Mouse (Mus musculus) midbrain, postnatal 0 days (tissue): ENCODE data around the gene Ivns1abp. TPM values are rescaled to one million over a fixed set of nuclear protein-coding genes. Genes with fewer than 3 reads are reported as not detected.
A peak's percentile ranks its signal among the peaks of the same experiment; 100 is the strongest.

Experiments used
- ATAC-seq: fragments of 200-750 bp; cut with Nextera tagmentation; 2 replicates; pipeline ENCODE4 v1.8.0; 2017; ENCODE audit warnings: moderate number of reproducible peaks, mild to moderate bottlenecking, moderate TSS enrichment, moderate library complexity; ENCODE audit not compliant: low FRiP score
- DNase-seq: peaks from one replicate; pipeline ENCODE4 v3.0.0-alpha.2; 2015; ENCODE audit warnings: low spot score
- H3K27ac ChIP-seq: fragments of 300-500 bp; sonication (generic); 2 replicates; pipeline ENCODE4 v1.5.1; 2014; ENCODE audit warnings: low read depth, mild to moderate bottlenecking, low read length, mixed read lengths
- H3K27me3 ChIP-seq: fragments of 300-500 bp; sonication (generic); 2 replicates; pipeline ENCODE4 v1.6.1; 2014; ENCODE audit warnings: low read length, control low read depth, mixed read lengths; ENCODE audit not compliant: insufficient read depth
- H3K36me3 ChIP-seq: fragments of 300-500 bp; sonication (generic); 2 replicates; pipeline ENCODE4 v1.6.1; 2014; ENCODE audit warnings: low read length, control low read depth, mixed read lengths; ENCODE audit not compliant: insufficient read depth
- H3K4me1 ChIP-seq: fragments of 300-500 bp; sonication (generic); 2 replicates; pipeline ENCODE4 v1.6.1; 2014; ENCODE audit warnings: mild to moderate bottlenecking, control low read depth, antibody characterized with exemption, low read length, mixed read lengths; ENCODE audit not compliant: insufficient read depth
- H3K4me2 ChIP-seq: fragments of 300-500 bp; sonication (generic); 2 replicates; pipeline ENCODE4 v1.6.1; 2014; ENCODE audit warnings: low read depth, mild to moderate bottlenecking, low read length, mixed read lengths; ENCODE audit not compliant: poor library complexity, severe bottlenecking
- H3K4me3 ChIP-seq: fragments of 300-500 bp; sonication (generic); 2 replicates; pipeline ENCODE4 v1.5.1; 2014; ENCODE audit warnings: low read depth, mild to moderate bottlenecking, low read length, moderate library complexity
- H3K9ac ChIP-seq: fragments of 300-500 bp; sonication (generic); replicated peaks from 2 replicates; pipeline ENCODE4 v1.6.1; 2014; ENCODE audit warnings: mild to moderate bottlenecking, low read length, moderate library complexity, mixed read lengths; ENCODE audit not compliant: poor library complexity, severe bottlenecking
- H3K9me3 ChIP-seq: fragments of 300-500 bp; sonication (generic); 2 replicates; pipeline ENCODE4 v1.6.1; 2016; ENCODE audit warnings: low read length, control low read depth
- CTCF ChIP-seq: IDR thresholded peaks from 2 replicates; pipeline ENCODE4 v1.5.1; 2016; ENCODE audit warnings: antibody characterized with exemption, mild to moderate bottlenecking
- WGBS: fragments of 180-500 bp; shearing (Covaris S2); extraction: QIAGEN DNeasy Blood & Tissue Kit; methylation state at CpG from one replicate; pipeline ENCODE4 v1.1.7; 2014; 5-methylcytosine and 5-hydroxymethylcytosine counted together
- polyA plus RNA-seq: library from polyadenylated mRNA; unstranded; fragments of >200 nt; fragmentation: Nextera tagmentation; extraction: Ambion mirVana; gene quantifications from 2 replicates; pipeline ENCODE4 v1.2.1, GENCODE M21; 2015
- total RNA-seq: library from RNA; depleted of rRNA; stranded (reverse); fragments of >200 nt; gene quantifications from 2 replicates; pipeline ENCODE4 v1.2.3, GENCODE M21; 2014; rRNA removed

Ivns1abp gene
- 164 and 176 TPM in 2 replicates for total RNA-seq
- polyA plus RNA-seq = 167 and 169 TPM in 2 replicates

GRCm38 (mm10) chr1:151344283-151345108 is at the start of gene Ivns1abp:
TSS of gene Ivns1abp (plus strand) at chr1:151344477.
- Histone ChIP-seq H3K36me3 (no peaks in the 10 kb centered on the region), H3K9me3 (no peaks in the 10 kb centered on the region), H3K4me2 (peak within 1 kb of the TSS; percentile 65), H3K4me3 (peak within 1 kb of the TSS; percentile 89), H3K9ac (peak within 1 kb of the TSS; percentile 93), H3K4me1 (peaks cover 5% of the 10 kb centered on the region; the same call in 1 of the 2 replicates), H3K27ac (peak within 1 kb of the TSS; percentile 95), H3K27me3 (no peaks in the 10 kb centered on the region)
- TF ChIP-seq CTCF = no peak
- peak; percentile 97 for ATAC-seq
- under 1% methylated on average over 76 of the region's 104 CpGs for WGBS
- DNase-seq = peak; percentile 98

- no peak for TF ChIP-seq CTCF
- no peaks in the 10 kb centered on the region for H3K27me3 ChIP-seq
- H3K4me2 ChIP-seq = no peak overlapping the region
- no peaks in the 10 kb centered on the region for H3K4me1 ChIP-seq
- ATAC-seq = no peak
- WGBS = 40% methylated on average over 3 of the region's 3 CpGs
- no peak overlapping the region for H3K9ac ChIP-seq
- no peak for DNase-seq
- no peak overlapping the region for H3K4me3 ChIP-seq
- no peaks in the 10 kb centered on the region for H3K36me3 ChIP-seq
- H3K27ac ChIP-seq = no peak overlapping the region
- H3K9me3 ChIP-seq = no peaks in the 10 kb centered on the region
Measured at GRCm38 (mm10) chr1:151295486-151295885, 48.8 kb upstream of the Ivns1abp start.

GRCm38 (mm10) chr1:151296621-151297020 is 47.7 kb upstream of the Ivns1abp start:
- no peak overlapping the region for H3K9ac ChIP-seq
- no peaks in the 10 kb centered on the region for H3K27me3 ChIP-seq
- H3K4me2 ChIP-seq = no peak overlapping the region
- no peak for ATAC-seq
- 90% methylated on average over 1 of the region's 1 CpGs for WGBS
- H3K4me1 ChIP-seq = 0 out of 2 replicates have a peak, but pooled peaks cover 2% of the 10 kb centered on the region
- no peak overlapping the region for H3K27ac ChIP-seq
- H3K36me3 ChIP-seq = no peaks in the 10 kb centered on the region
- no peak overlapping the region for H3K4me3 ChIP-seq
- no peak for DNase-seq
- no peaks in the 10 kb centered on the region for H3K9me3 ChIP-seq
- TF ChIP-seq CTCF = no peak

GRCm38 (mm10) chr1:151297025-151297424 is 47.3 kb upstream of the Ivns1abp start:
- Histone ChIP-seq H3K9me3 (no peaks in the 10 kb centered on the region), H3K9ac (no peak overlapping the region), H3K4me1 (0 out of 2 replicates have a peak, but pooled peaks cover 2% of the 10 kb centered on the region), H3K27me3 (no peaks in the 10 kb centered on the region), H3K4me2 (no peak overlapping the region), H3K36me3 (no peaks in the 10 kb centered on the region), H3K27ac (no peak overlapping the region), H3K4me3 (no peak overlapping the region)
- WGBS = 88% methylated on average over 6 of the region's 6 CpGs
- ATAC-seq = no peak
- DNase-seq = no peak
- TF ChIP-seq CTCF = no peak

- no peak overlapping the region for H3K4me3 ChIP-seq
- no peaks in the 10 kb centered on the region for H3K9me3 ChIP-seq
- no peak overlapping the region for H3K4me2 ChIP-seq
- no peaks in the 10 kb centered on the region for H3K36me3 ChIP-seq
- 89% methylated on average over 2 of the region's 2 CpGs for WGBS
- H3K27me3 ChIP-seq = no peaks in the 10 kb centered on the region
- DNase-seq = no peak
- H3K27ac ChIP-seq = no peak overlapping the region
- no peak for TF ChIP-seq CTCF
- H3K9ac ChIP-seq = no peak overlapping the region
- ATAC-seq = no peak
- H3K4me1 ChIP-seq = 0 out of 2 replicates have a peak, but pooled peaks cover 2% of the 10 kb centered on the region
Measured at GRCm38 (mm10) chr1:151297596-151297995, 46.7 kb upstream of the Ivns1abp start.

- no peaks in the 10 kb centered on the region for H3K9me3 ChIP-seq
- H3K4me2 ChIP-seq = no peak overlapping the region
- H3K27me3 ChIP-seq = no peaks in the 10 kb centered on the region
- ATAC-seq (no peak), DNase-seq (no peak)
- 0 out of 2 replicates have a peak, but pooled peaks cover 2% of the 10 kb centered on the region for H3K4me1 ChIP-seq
- no peak overlapping the region for H3K4me3 ChIP-seq
- no peak overlapping the region for H3K9ac ChIP-seq
- no peak for TF ChIP-seq CTCF
- 70% methylated on average over 6 of the region's 6 CpGs for WGBS
- peak overlapping the region; percentile 26; the same call in 1 of the 2 replicates for H3K27ac ChIP-seq
- no peaks in the 10 kb centered on the region for H3K36me3 ChIP-seq
Measured at GRCm38 (mm10) chr1:151301456-151301855, 42.8 kb upstream of the Ivns1abp start.
